Comparison of ENCODE assay signal across 25 mouse cellular contexts in genomic region chr7:24396832-24397231, GRCm38 (mm10). TPM values are rescaled to one million over a fixed set of nuclear protein-coding genes. Genes with fewer than 3 reads are reported as not detected.
A peak's percentile ranks its signal among the peaks of the same experiment; 100 is the strongest.
DNase-seq lines count a peak whose midpoint lies in the region; ATAC-seq and TF ChIP-seq lines count a peak whose summit lies in the region.
"Had no signal": no experiment of that assay in that cellular context is flagged by ENCODE, and none has a peak within 500 bp of the region (broad histone marks: within the 10 kb centered on the region; RNA-seq: fewer than 3 reads in every experiment).

No protein-coding gene starts in this region.

- no peaks in the 10 kb centered on the region for H3K36me3 ChIP-seq in midbrain, embryonic 16.5 days (ENCODE audit: control insufficient read depth, insufficient read depth, low read length)
- no peaks in the 10 kb centered on the region for H3K36me3 ChIP-seq in midbrain, embryonic 15.5 days (replicated peaks)
- H3K36me3 ChIP-seq in limb, embryonic 13.5 days: no peaks in the 10 kb centered on the region
- H3K36me3 ChIP-seq in liver, postnatal 0 days (replicated peaks; ENCODE audit: insufficient read depth, low read length): no peaks in the 10 kb centered on the region
- H3K36me3 ChIP-seq in hindbrain, embryonic 12.5 days: no peaks in the 10 kb centered on the region

- intact Hi-C loops in left cerebral cortex, postnatal 4 days (cut with DNase I): no loop called here

- WGBS in midbrain, embryonic 16.5 days: 81% methylated on average over 11 of the region's 11 CpGs
- 85% methylated on average over 11 of the region's 11 CpGs for WGBS in midbrain, embryonic 15.5 days
- WGBS in limb, embryonic 13.5 days: 77% methylated on average over 11 of the region's 11 CpGs
- 52% methylated on average over 11 of the region's 11 CpGs for WGBS in liver, postnatal 0 days (ENCODE audit: insufficient replicate concordance)
- 77% methylated on average over 11 of the region's 11 CpGs for WGBS in hindbrain, embryonic 12.5 days

- no peaks in the 10 kb centered on the region for H3K9me3 ChIP-seq in midbrain, embryonic 16.5 days (replicated peaks; ENCODE audit: control insufficient read depth, low read length, poor library complexity, severe bottlenecking)
- H3K9me3 ChIP-seq in midbrain, embryonic 15.5 days: no peaks in the 10 kb centered on the region
- no peaks in the 10 kb centered on the region for H3K9me3 ChIP-seq in limb, embryonic 13.5 days
- H3K9me3 ChIP-seq in liver, postnatal 0 days (ENCODE audit: low read length): no peaks in the 10 kb centered on the region
- no peaks in the 10 kb centered on the region for H3K9me3 ChIP-seq in hindbrain, embryonic 12.5 days (replicated peaks)

- peak; percentile 82 for TF ChIP-seq EP300 in liver, postnatal 0 days (IDR thresholded peaks at IDR 0.05; ENCODE audit: low read depth)

- H3K27me3 ChIP-seq in midbrain, embryonic 16.5 days (ENCODE audit: control insufficient read depth, insufficient read depth, low read depth, low read length): no peaks in the 10 kb centered on the region
- no peaks in the 10 kb centered on the region for H3K27me3 ChIP-seq in midbrain, embryonic 15.5 days (replicated peaks)
- no peaks in the 10 kb centered on the region for H3K27me3 ChIP-seq in limb, embryonic 13.5 days
- no peaks in the 10 kb centered on the region for H3K27me3 ChIP-seq in liver, postnatal 0 days (ENCODE audit: insufficient read depth, low read length)
- H3K27me3 ChIP-seq in hindbrain, embryonic 12.5 days: no peaks in the 10 kb centered on the region

- TF ChIP-seq CTCF in liver, postnatal 0 days (IDR thresholded peaks at IDR 0.05; ENCODE audit: low read depth): no peak

- peak; percentile 75 for DNase-seq in c-Kit-positive CD71-positive TER-119-positive erythroid progenitor cells, embryonic 14.5 days (ENCODE audit: low spot score)
- DNase-seq in liver, postnatal 0 days: no peak
- no peak for DNase-seq in ovary, postnatal 10 days (ENCODE audit: low spot score)
- DNase-seq in left cerebral cortex, postnatal 4 days: no peak
- DNase-seq: cerebellum, adult 11 months; cerebellum, postnatal 25 days; gastrocnemius, postnatal 14 days; heart, adult 2 months; kidney, postnatal 25 days; lung, adult 2 months; lung, postnatal 4 days; right cerebral cortex, postnatal 4 days; thymus, postnatal 4 days had no signal

- no peak overlapping the region for H3K4me3 ChIP-seq in midbrain, embryonic 16.5 days (ENCODE audit: low read depth, low read length)
- H3K4me3 ChIP-seq in midbrain, embryonic 15.5 days: no peak overlapping the region
- H3K4me3 ChIP-seq in limb, embryonic 13.5 days: no peak overlapping the region
- H3K4me3 ChIP-seq in liver, postnatal 0 days (ENCODE audit: low read depth, low read length): no peak overlapping the region
- H3K4me3 ChIP-seq in hindbrain, embryonic 12.5 days: no peak overlapping the region
- H3K4me3 ChIP-seq: heart, adult 2 months had no signal

- H3K4me2 ChIP-seq in midbrain, embryonic 16.5 days (ENCODE audit: low read length): no peak overlapping the region
- H3K4me2 ChIP-seq in midbrain, embryonic 15.5 days: no peak overlapping the region
- no peak overlapping the region for H3K4me2 ChIP-seq in limb, embryonic 13.5 days (replicated peaks)
- H3K4me2 ChIP-seq in liver, postnatal 0 days (ENCODE audit: low read depth, low read length): peak overlapping the region; percentile 79
- H3K4me2 ChIP-seq in hindbrain, embryonic 12.5 days (replicated peaks): no peak overlapping the region

- H3K4me1 ChIP-seq in midbrain, embryonic 16.5 days (ENCODE audit: control insufficient read depth, insufficient read depth, low read length): peaks cover 11% of the 10 kb centered on the region; the same call in 1 of the 2 replicates
- peaks cover 12% of the 10 kb centered on the region for H3K4me1 ChIP-seq in midbrain, embryonic 15.5 days
- peaks cover 26% of the 10 kb centered on the region for H3K4me1 ChIP-seq in limb, embryonic 13.5 days
- H3K4me1 ChIP-seq in liver, postnatal 0 days (ENCODE audit: insufficient read depth): peaks cover 37% of the 10 kb centered on the region
- H3K4me1 ChIP-seq in hindbrain, embryonic 12.5 days: peaks cover 9% of the 10 kb centered on the region

- ATAC-seq in midbrain, embryonic 16.5 days: no peak
- no peak for ATAC-seq in midbrain, embryonic 15.5 days (replicated peaks)
- no peak for ATAC-seq in limb, embryonic 13.5 days (ENCODE audit: low FRiP score, low read depth)
- no peak for ATAC-seq in liver, postnatal 0 days
- ATAC-seq in hindbrain, embryonic 12.5 days (ENCODE audit: low FRiP score): no peak

- H3K27ac ChIP-seq in midbrain, embryonic 16.5 days (ENCODE audit: low read length): no peak overlapping the region
- H3K27ac ChIP-seq in midbrain, embryonic 15.5 days: no peak overlapping the region
- no peak overlapping the region for H3K27ac ChIP-seq in limb, embryonic 13.5 days
- H3K27ac ChIP-seq in liver, postnatal 0 days (ENCODE audit: low read depth): peak overlapping the region; percentile 58; the same call in 1 of the 2 replicates
- H3K27ac ChIP-seq in hindbrain, embryonic 12.5 days: no peak overlapping the region
- H3K27ac ChIP-seq: heart, adult 2 months had no signal

- 0 out of 2 replicates have a peak overlapping the region, but pooled peaks have one; percentile 11 for H3K9ac ChIP-seq in midbrain, embryonic 16.5 days (ENCODE audit: low read depth, low read length)
- no peak overlapping the region for H3K9ac ChIP-seq in midbrain, embryonic 15.5 days
- 0 out of 2 replicates have a peak overlapping the region, but pooled peaks have one; percentile 9 for H3K9ac ChIP-seq in limb, embryonic 13.5 days
- H3K9ac ChIP-seq in liver, postnatal 0 days (replicated peaks): peak overlapping the region; percentile 18; the same call in 1 of the 2 replicates
- H3K9ac ChIP-seq in hindbrain, embryonic 12.5 days: no peak overlapping the region

RNA-seq across cellular contexts. Expression of gene Smg9, which starts 2.6 kb away (rescaled TPM):
- polyA plus RNA-seq in midbrain, embryonic 16.5 days (2015; fragmentation: Nextera tagmentation; extraction: Ambion mirVana): 38.3 and 39.4 TPM in 2 replicates
- polyA plus RNA-seq in midbrain, embryonic 15.5 days (2015; fragmentation: Nextera tagmentation; extraction: Ambion mirVana): 38.4 and 40.3 TPM in 2 replicates
- 24.5 and 25.1 TPM in 2 replicates for polyA plus RNA-seq in limb, embryonic 13.5 days (2015; fragmentation: Nextera tagmentation; extraction: Ambion mirVana)
- 8.2 and 8.7 TPM in 2 replicates for polyA plus RNA-seq in liver, postnatal 0 days (2015; fragmentation: Nextera tagmentation; extraction: Ambion mirVana)
- polyA plus RNA-seq in hindbrain, embryonic 12.5 days (2016; fragmentation: Nextera tagmentation; extraction: Ambion mirVana): 28.9 and 29.5 TPM in 2 replicates
- total RNA-seq in left cerebral cortex, postnatal 4 days (2021): 10 to 100 TPM; 42.0 to 43.2 TPM

RNA-seq across cellular contexts. Expression of gene Kcnn4, which starts 26.8 kb away (rescaled TPM):
- 0.81 and 0.84 TPM in 2 replicates for polyA plus RNA-seq in midbrain, embryonic 16.5 days (2015; fragmentation: Nextera tagmentation; extraction: Ambion mirVana)
- polyA plus RNA-seq in midbrain, embryonic 15.5 days (2015; fragmentation: Nextera tagmentation; extraction: Ambion mirVana): 0.92 and 1.1 TPM in 2 replicates
- polyA plus RNA-seq in limb, embryonic 13.5 days (2015; fragmentation: Nextera tagmentation; extraction: Ambion mirVana): 1.4 and 2.4 TPM in 2 replicates
- polyA plus RNA-seq in liver, postnatal 0 days (2015; fragmentation: Nextera tagmentation; extraction: Ambion mirVana): 41.0 and 41.9 TPM in 2 replicates
- polyA plus RNA-seq in hindbrain, embryonic 12.5 days (2016; fragmentation: Nextera tagmentation; extraction: Ambion mirVana): 2.1 and 2.4 TPM in 2 replicates
- under 1 TPM; 0.34 to 0.48 TPM for total RNA-seq in left cerebral cortex, postnatal 4 days (2021)

RNA-seq across cellular contexts. Expression of gene Lypd5, which starts 47.8 kb away (rescaled TPM):
- polyA plus RNA-seq in midbrain, embryonic 16.5 days (2015; fragmentation: Nextera tagmentation; extraction: Ambion mirVana): not detected in 2 replicates
- polyA plus RNA-seq in midbrain, embryonic 15.5 days (2015; fragmentation: Nextera tagmentation; extraction: Ambion mirVana): not detected in 2 replicates
- polyA plus RNA-seq in limb, embryonic 13.5 days (2015; fragmentation: Nextera tagmentation; extraction: Ambion mirVana): not detected in 2 replicates
- polyA plus RNA-seq in liver, postnatal 0 days (2015; fragmentation: Nextera tagmentation; extraction: Ambion mirVana): 0.06 TPM in 1 of 2 replicates, not detected in the other
- polyA plus RNA-seq in hindbrain, embryonic 12.5 days (2016; fragmentation: Nextera tagmentation; extraction: Ambion mirVana): not detected in 2 replicates
- not detected for total RNA-seq in left cerebral cortex, postnatal 4 days (2021)
- total RNA-seq: adrenal gland, adult 18-20 months; ES-E14; gastrocnemius, postnatal 14 days; heart, adult 2 months; layer of hippocampus, postnatal 10 days; left cerebral cortex, postnatal 14 days had no signal
- polyA plus RNA-seq: heart, adult 2 months; heart, embryonic 16.5 days; hindbrain, embryonic 11.5 days; intestine, embryonic 14.5 days; neural tube, embryonic 11.5 days had no signal

RNA-seq across cellular contexts. Expression of gene Irgc1, which starts 55.3 kb away (rescaled TPM):
- not detected in 2 replicates for polyA plus RNA-seq in midbrain, embryonic 16.5 days (2015; fragmentation: Nextera tagmentation; extraction: Ambion mirVana)
- not detected in 2 replicates for polyA plus RNA-seq in midbrain, embryonic 15.5 days (2015; fragmentation: Nextera tagmentation; extraction: Ambion mirVana)
- not detected in 2 replicates for polyA plus RNA-seq in limb, embryonic 13.5 days (2015; fragmentation: Nextera tagmentation; extraction: Ambion mirVana)
- 0.18 and 0.28 TPM in 2 replicates for polyA plus RNA-seq in liver, postnatal 0 days (2015; fragmentation: Nextera tagmentation; extraction: Ambion mirVana)
- not detected in 2 replicates for polyA plus RNA-seq in hindbrain, embryonic 12.5 days (2016; fragmentation: Nextera tagmentation; extraction: Ambion mirVana)
- total RNA-seq in left cerebral cortex, postnatal 4 days (2021): not detected
- total RNA-seq: adrenal gland, adult 18-20 months; ES-E14; heart, adult 2 months; layer of hippocampus, postnatal 10 days had no signal
- polyA plus RNA-seq: hindbrain, embryonic 11.5 days; intestine, embryonic 14.5 days; neural tube, embryonic 11.5 days had no signal

Comparison
In these comparisons a context has a peak if more than half of its experiments do, and no peak if none do; other contexts are left out.
1. H3K9ac ChIP-seq: peak in midbrain, embryonic 16.5 days (single experiment), limb, embryonic 13.5 days (single experiment) and liver, postnatal 0 days (single experiment); none in midbrain, embryonic 15.5 days (single experiment) and hindbrain, embryonic 12.5 days (single experiment).
2. RNA of gene Kcnn4, which starts 26.8 kb away (polyA plus RNA-seq): 41.0 to 41.9 TPM in liver, postnatal 0 days; 2.1 to 2.4 TPM in hindbrain, embryonic 12.5 days, 1.4 to 2.4 TPM in limb, embryonic 13.5 days, 0.92 to 1.1 TPM in midbrain, embryonic 15.5 days and 0.81 to 0.84 TPM in midbrain, embryonic 16.5 days; every median in the first group is over 10 times any median in the second.